Mouse (Mus musculus): ENCODE data around the gene Il21r. TPM values are rescaled to one million over a fixed set of nuclear protein-coding genes. Genes with fewer than 3 reads are reported as not detected.
A peak's percentile ranks its signal among the peaks of the same experiment; 100 is the strongest.

Gene Il21r
- total RNA-seq, 1 experiment from 2014 or later = 10.3 TPM

DNA sequence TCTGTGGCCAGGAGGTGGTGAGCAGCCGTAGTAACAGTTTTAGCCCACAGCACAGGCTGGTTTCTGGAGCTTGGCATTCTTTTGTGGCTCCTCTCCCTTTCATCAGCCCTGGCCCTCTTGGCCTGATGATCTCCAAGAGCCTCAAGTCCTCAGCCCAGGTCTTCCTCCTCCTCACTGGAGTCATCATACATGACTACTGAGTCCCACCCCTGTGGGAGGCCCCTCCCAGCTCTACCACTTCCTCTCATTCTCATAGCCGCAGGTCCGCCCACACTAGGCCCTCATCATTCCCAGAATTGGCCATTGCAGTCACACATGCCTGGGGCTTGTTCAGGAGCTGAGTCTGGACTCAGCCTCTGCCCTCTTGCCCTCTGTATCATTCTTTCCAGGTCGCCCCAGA is 9.4 kb upstream of the Il21r start:
- peak; percentile 70 to 79 for ATAC-seq (replicated peaks in 1 of 2; ENCODE audit: insufficient read depth in 1 of 2, low FRiP score in 2 of 2, low TSS enrichment in 1 of 2, low read depth in 1 of 2, poor library complexity in 2 of 2, severe bottlenecking in 2 of 2)

- ATAC-seq (replicated peaks in 1 of 2; ENCODE audit: insufficient read depth in 1 of 2, low FRiP score in 2 of 2, low TSS enrichment in 1 of 2, low read depth in 1 of 2, poor library complexity in 2 of 2, severe bottlenecking in 2 of 2) = no peak
Measured at GRCm38 (mm10) chr7:125596406-125596805, 6.8 kb upstream of the Il21r start.

- peak; percentile 31 to 51; a peak in 3 of 4 replicates for ATAC-seq (replicated peaks in 1 of 2; ENCODE audit: insufficient read depth in 1 of 2, low FRiP score in 2 of 2, low TSS enrichment in 1 of 2, low read depth in 1 of 2, poor library complexity in 2 of 2, severe bottlenecking in 2 of 2)
Measured at GRCm38 (mm10) chr7:125597083-125597482, 6.1 kb upstream of the Il21r start.

DNA sequence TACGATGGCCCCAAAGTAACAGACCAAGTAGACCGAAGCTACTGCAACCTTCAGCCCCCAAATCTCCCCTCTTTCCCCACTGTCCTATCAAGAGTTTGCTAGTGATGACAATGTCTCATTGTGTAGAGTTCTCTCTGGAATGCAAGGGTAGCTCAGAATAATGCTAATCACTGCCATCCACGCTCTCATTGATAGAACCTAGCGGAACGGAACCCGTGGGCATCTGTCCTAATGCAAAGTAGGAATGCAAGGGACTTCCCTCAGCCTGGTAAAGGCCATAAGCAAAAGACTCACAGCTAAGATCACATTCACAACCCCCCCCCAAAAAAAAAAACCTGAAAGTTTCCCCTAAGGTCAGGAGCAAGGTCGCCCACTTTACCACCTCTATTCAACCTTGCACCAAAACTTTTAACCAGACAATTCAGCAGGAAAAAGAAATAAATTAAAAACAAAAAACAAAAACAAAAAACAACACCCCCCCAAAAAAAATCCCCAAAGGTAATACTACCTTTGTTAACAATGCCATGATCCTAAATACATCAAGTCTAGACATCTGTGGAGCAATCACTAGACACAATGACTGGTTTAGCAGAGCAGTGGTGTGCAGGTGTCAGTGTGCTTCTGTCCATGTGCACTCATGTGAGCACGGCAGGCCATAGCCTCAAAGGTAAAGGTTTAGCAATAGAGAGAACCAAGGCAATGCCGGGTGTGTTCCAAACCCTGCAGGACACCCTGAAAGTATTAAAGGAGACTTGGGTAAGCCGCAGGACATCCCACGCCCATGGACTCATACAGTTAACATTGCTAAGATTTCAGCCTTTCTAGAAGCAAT is 5.5 kb upstream of the Il21r start:
- ATAC-seq (replicated peaks in 1 of 2; ENCODE audit: insufficient read depth in 1 of 2, low FRiP score in 2 of 2, low TSS enrichment in 1 of 2, low read depth in 1 of 2, poor library complexity in 2 of 2, severe bottlenecking in 2 of 2) = no peak

GRCm38 (mm10) chr7:125599373-125599973 is 3.8 kb upstream of the Il21r start:
- peak; percentile 39 to 51; a peak in 3 of 4 replicates for ATAC-seq (replicated peaks in 1 of 2; ENCODE audit: insufficient read depth in 1 of 2, low FRiP score in 2 of 2, low TSS enrichment in 1 of 2, low read depth in 1 of 2, poor library complexity in 2 of 2, severe bottlenecking in 2 of 2)

DNA sequence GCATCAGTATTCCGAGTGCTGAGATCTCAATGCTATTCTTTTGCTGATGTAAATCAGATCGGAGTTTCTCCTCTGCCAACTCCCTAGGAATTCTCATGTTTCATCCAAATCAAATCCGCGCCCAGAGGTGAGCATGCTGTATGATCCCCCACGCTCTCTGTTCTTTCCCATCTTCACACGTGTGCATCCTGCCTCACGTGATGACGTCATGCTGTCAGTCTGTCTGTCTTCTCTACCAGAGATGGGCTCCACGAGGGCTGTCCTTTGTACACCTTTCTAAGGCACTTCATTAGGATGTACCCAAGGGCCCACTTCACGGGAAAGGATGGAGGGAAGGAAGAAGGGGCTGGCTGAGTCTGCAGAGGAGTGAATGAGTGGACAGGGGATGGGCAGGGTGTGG is 3.1 kb upstream of the Il21r start:
- no peak for ATAC-seq (replicated peaks in 1 of 2; ENCODE audit: insufficient read depth in 1 of 2, low FRiP score in 2 of 2, low TSS enrichment in 1 of 2, low read depth in 1 of 2, poor library complexity in 2 of 2, severe bottlenecking in 2 of 2)

DNA sequence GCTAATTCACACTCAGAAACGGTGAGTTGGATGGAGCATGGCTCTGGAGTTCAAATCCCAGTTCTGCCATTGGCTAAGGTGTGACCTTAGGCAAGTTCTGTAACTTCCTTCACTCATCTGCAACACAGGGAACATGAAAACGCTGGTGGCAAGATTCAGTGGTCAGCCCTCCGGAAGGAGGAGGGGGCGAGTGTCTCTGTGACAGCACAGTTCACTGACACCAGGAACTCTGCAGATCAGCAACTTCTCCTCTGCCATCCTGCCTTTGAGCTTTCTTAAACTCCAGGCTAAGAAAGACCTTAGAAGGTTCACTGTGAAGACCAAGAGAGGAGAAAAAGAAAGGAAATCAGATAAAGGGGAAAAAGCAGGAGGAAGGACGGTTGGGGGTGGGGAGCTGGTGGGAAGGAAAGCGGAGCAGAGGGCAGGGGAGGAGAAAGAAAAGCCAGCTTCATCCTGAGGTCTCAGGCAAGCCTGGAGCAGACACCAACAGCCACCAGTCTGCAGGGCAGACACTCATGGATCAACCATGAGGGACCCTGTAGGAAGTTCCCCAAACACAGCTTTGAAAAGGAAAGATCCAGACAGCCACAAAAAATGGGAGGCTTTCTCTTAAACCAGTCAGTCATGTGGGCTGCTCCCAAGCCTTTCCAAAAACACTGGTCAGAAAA is 2.5 kb upstream of the Il21r start:
- ATAC-seq (replicated peaks in 1 of 2; ENCODE audit: insufficient read depth in 1 of 2, low FRiP score in 2 of 2, low TSS enrichment in 1 of 2, low read depth in 1 of 2, poor library complexity in 2 of 2, severe bottlenecking in 2 of 2) = no peak

DNA sequence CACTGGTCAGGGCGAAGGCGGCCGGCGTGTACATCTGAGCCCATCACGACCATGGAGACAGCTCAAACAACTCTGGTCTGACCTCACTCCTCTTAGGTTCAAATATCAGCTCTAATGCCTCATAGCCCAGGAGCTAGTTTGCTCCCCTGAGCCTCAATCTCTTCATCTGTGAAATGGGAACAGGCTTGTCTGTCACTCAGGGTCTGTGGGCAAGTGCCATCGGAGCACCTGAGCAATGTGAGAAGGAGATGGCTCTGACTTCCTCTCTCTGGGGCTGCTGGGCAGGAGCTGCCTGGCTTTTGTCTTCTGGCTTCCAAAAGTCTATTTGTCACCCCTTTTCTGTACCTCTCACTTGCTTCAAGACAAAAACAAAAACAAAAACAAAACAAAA is 2.0 kb upstream of the Il21r start:
- ATAC-seq (replicated peaks in 1 of 2; ENCODE audit: insufficient read depth in 1 of 2, low FRiP score in 2 of 2, low TSS enrichment in 1 of 2, low read depth in 1 of 2, poor library complexity in 2 of 2, severe bottlenecking in 2 of 2) = no peak

GRCm38 (mm10) chr7:125601821-125602448 is 1.3 kb upstream of the Il21r start:
- peak in 1 of 2 experiments; percentile 25; a peak in 1 of 4 replicates for ATAC-seq (replicated peaks in 1 of 2; ENCODE audit: insufficient read depth in 1 of 2, low FRiP score in 2 of 2, low TSS enrichment in 1 of 2, low read depth in 1 of 2, poor library complexity in 2 of 2, severe bottlenecking in 2 of 2)

- ATAC-seq (replicated peaks in 1 of 2; ENCODE audit: insufficient read depth in 1 of 2, low FRiP score in 2 of 2, low TSS enrichment in 1 of 2, low read depth in 1 of 2, poor library complexity in 2 of 2, severe bottlenecking in 2 of 2) = no peak
Measured at GRCm38 (mm10) chr7:125604362-125605319, 1.4 kb downstream of the Il21r start.

GRCm38 (mm10) chr7:125605725-125606139 is 2.5 kb downstream of the Il21r start:
- ATAC-seq (replicated peaks in 1 of 2; ENCODE audit: insufficient read depth in 1 of 2, low FRiP score in 2 of 2, low TSS enrichment in 1 of 2, low read depth in 1 of 2, poor library complexity in 2 of 2, severe bottlenecking in 2 of 2) = no peak

- ATAC-seq (replicated peaks in 1 of 2; ENCODE audit: insufficient read depth in 1 of 2, low FRiP score in 2 of 2, low TSS enrichment in 1 of 2, low read depth in 1 of 2, poor library complexity in 2 of 2, severe bottlenecking in 2 of 2) = no peak
Measured at GRCm38 (mm10) chr7:125606265-125607164, 3.3 kb downstream of the Il21r start.

DNA sequence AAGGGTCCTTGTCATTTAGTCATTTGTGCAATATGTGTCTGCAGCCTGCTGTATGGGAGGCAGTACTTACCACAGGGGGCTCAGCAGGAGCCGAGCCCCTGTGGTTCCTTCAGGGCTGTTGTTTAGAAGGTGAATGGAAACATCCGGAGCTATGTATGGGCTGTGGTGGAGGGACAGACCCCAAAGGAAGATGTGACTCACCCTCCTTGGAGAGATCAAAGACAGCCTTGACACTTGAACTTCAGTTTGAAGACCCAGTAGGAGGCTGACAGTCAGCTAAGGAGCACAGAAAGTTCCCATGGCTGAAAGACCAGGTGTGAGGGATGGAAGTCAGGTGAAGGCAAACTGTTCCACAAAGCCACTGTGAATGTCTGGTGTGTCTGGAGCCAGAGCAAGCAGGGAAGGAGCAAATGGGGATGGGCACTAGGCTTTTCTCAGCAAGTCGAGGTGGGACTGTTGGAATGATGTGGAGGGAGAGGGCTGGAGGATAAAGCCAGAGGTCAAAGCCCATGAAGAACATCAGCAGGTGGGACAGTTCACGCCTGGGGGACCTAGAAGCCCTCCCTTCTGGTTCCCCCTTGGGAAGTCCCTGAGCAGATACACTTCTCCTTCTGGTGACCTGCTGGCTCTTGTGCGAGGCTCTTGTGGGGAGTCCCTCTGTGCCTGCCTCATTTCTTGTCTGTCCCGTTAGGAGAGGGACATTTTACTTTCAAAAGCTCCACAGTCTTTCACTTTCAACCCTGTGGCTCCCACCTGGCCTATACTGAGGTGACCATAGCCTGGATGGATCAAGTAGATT is 4.4 kb downstream of the Il21r start:
- ATAC-seq (replicated peaks in 1 of 2; ENCODE audit: insufficient read depth in 1 of 2, low FRiP score in 2 of 2, low TSS enrichment in 1 of 2, low read depth in 1 of 2, poor library complexity in 2 of 2, severe bottlenecking in 2 of 2) = peak; percentile 34 to 42; a peak in 1 of 4 replicates

GRCm38 (mm10) chr7:125608183-125608688 is 5.0 kb downstream of the Il21r start:
- ATAC-seq (replicated peaks in 1 of 2; ENCODE audit: insufficient read depth in 1 of 2, low FRiP score in 2 of 2, low TSS enrichment in 1 of 2, low read depth in 1 of 2, poor library complexity in 2 of 2, severe bottlenecking in 2 of 2) = no peak

DNA sequence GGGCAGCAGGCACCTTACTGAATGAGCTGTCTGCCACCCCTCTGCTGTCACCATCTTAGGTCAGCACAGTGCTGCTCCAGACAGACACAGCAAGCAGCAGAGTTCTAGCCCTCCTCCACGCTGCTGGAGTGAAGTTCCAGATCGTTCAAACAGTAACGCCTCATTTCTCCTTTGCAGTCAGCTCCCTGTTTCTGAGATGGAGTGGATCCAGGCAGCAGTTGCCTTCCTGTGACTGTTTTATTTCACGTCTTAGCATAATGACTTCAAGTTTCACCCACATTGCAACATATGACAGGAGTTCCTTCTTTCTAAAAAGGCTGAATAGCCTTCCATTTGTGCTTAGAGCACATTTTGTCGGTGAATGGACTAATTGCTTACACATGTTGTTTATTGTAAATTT is 10.3 kb downstream of the Il21r start:
- ATAC-seq (replicated peaks in 1 of 2; ENCODE audit: insufficient read depth in 1 of 2, low FRiP score in 2 of 2, low TSS enrichment in 1 of 2, low read depth in 1 of 2, poor library complexity in 2 of 2, severe bottlenecking in 2 of 2) = peak in 1 of 2 experiments; percentile 29; a peak in 1 of 4 replicates

Data from hematopoietic stem cell, adult 5-6 weeks (primary cell).